Mouse (Mus musculus): ENCODE results near the gene Abca8a. TPM values are rescaled to one million over a fixed set of nuclear protein-coding genes. Genes with fewer than 3 reads are reported as not detected.

Abca8a gene
- 0.23 TPM for polyA plus RNA-seq (2021)

- H3K27me3 ChIP-seq = no peaks in the 10 kb centered on the region
- ChIA-PET POLR2A (no interaction called here), CTCF (no interaction called here)
- no peak for TF ChIP-seq CTCF (IDR thresholded peaks at IDR 0.05)
- in situ Hi-C loops (cut with MboI; ENCODE audit: low pct_unique_long_range_greater_than_20kb) = no loop called here
- ATAC-seq = no peak
- no peak for DNase-seq (ENCODE audit: low read depth, low spot score)
Measured at GRCm38 (mm10) chr11:110095858-110096257, at the start of gene Abca8a. Gene Abca8a (minus strand): TSS chr11:110095978.

GRCm38 (mm10) chr11:110145421-110145820, 49.6 kb upstream of the Abca8a start:
- in situ Hi-C loops (cut with MboI; ENCODE audit: low pct_unique_long_range_greater_than_20kb) = no loop called here
- no peak for TF ChIP-seq CTCF (IDR thresholded peaks at IDR 0.05)
- ChIA-PET CTCF (no interaction called here), POLR2A (no interaction called here)
- ATAC-seq (no peak), DNase-seq (ENCODE audit: low read depth, low spot score) (no peak)
- H3K27me3 ChIP-seq = peaks cover 4% of the 10 kb centered on the region

DNA sequence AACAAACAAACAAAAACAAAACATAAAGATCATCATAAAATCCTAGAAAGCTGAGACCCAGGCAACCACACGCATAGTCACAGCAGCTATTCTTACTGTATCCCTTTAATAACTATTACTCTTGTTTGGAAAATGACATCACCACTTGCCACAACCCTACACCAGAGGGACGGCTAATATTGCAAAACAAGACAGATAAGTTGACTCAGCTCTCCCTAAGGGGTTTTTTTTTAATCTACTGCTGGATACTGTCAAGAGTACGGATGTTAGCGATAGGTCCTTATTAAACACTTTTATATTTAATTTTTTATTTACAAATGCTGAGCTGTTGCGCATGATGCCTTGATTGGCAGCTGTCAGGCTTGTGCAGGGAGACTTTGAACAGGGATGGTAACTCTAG, 35.0 kb upstream of the Abca8a start:
- ChIA-PET CTCF (no interaction called here), POLR2A (no interaction called here)
- no peaks in the 10 kb centered on the region for H3K27me3 ChIP-seq
- DNase-seq (ENCODE audit: low read depth, low spot score) = no peak
- ATAC-seq = peak; percentile 69
- in situ Hi-C loops (cut with MboI; ENCODE audit: low pct_unique_long_range_greater_than_20kb) = no loop called here
- no peak for TF ChIP-seq CTCF (IDR thresholded peaks at IDR 0.05)

- peak; percentile 43 for TF ChIP-seq CTCF (IDR thresholded peaks at IDR 0.05)
- in situ Hi-C loops (cut with MboI; ENCODE audit: low pct_unique_long_range_greater_than_20kb) = no loop called here
- ChIA-PET POLR2A (no interaction called here), CTCF (interaction anchor here (1.1 to 1.7 kb wide), 2 partner anchors 9 to 238 kb away, joined by 3 to 4 read pairs; no protein-coding TSS in a partner anchor)
- ATAC-seq (no peak), DNase-seq (ENCODE audit: low read depth, low spot score) (no peak)
- H3K27me3 ChIP-seq = no peaks in the 10 kb centered on the region
Measured at GRCm38 (mm10) chr11:110111137-110111536, 15.4 kb upstream of the Abca8a start.

GRCm38 (mm10) chr11:110101437-110101836, 5.7 kb upstream of the Abca8a start:
- DNase-seq (ENCODE audit: low read depth, low spot score) = no peak
- in situ Hi-C loops (cut with MboI; ENCODE audit: low pct_unique_long_range_greater_than_20kb) = loop anchor here (10.0 kb wide), 1 partner anchor 227 kb away; no protein-coding TSS in a partner anchor
- no peak for TF ChIP-seq CTCF (IDR thresholded peaks at IDR 0.05)
- POLR2A ChIA-PET = no interaction called here
- CTCF ChIA-PET = interaction anchor here (1.1 to 1.3 kb wide), 2 partner anchors 10 to 23 kb away, joined by 3 to 4 read pairs; no protein-coding TSS in a partner anchor
- peaks cover 3% of the 10 kb centered on the region for H3K27me3 ChIP-seq
- no peak for ATAC-seq

DNA sequence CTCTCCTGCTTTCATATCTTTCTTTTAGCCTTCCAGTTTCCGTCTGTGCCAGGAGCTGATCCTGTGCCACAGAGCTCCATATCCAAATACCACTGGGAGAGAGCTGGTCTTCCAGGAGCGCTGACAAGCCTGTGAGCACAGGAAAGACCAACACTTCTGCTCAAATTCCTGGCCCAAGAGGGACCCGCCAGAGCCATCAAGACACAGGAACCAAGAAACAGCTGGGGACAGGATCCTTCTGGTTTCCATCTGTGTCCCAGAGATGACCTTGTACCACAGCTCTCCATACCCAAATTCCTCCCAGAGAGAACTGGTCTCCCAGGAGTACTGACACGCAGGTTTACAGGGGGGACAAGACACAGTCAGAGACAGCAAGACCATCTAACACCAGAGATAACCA, 3.1 kb upstream of the Abca8a start:
- DNase-seq (ENCODE audit: low read depth, low spot score) = no peak
- ATAC-seq = no peak
- peaks cover 3% of the 10 kb centered on the region for H3K27me3 ChIP-seq
- in situ Hi-C loops (cut with MboI; ENCODE audit: low pct_unique_long_range_greater_than_20kb) = no loop called here
- CTCF ChIA-PET = no interaction called here
- POLR2A ChIA-PET = no interaction called here
- no peak for TF ChIP-seq CTCF (IDR thresholded peaks at IDR 0.05)

- ATAC-seq (no peak), DNase-seq (ENCODE audit: low read depth, low spot score) (no peak)
- TF ChIP-seq CTCF (IDR thresholded peaks at IDR 0.05) = no peak
- in situ Hi-C loops (cut with MboI; ENCODE audit: low pct_unique_long_range_greater_than_20kb) = no loop called here
- CTCF ChIA-PET = no interaction called here
- POLR2A ChIA-PET = interaction anchor here (0.7 kb wide), 2 partner anchors 208 to 269 kb away, joined by 5 to 8 read pairs; no protein-coding TSS in a partner anchor
- H3K27me3 ChIP-seq = peaks cover 3% of the 10 kb centered on the region
Measured at GRCm38 (mm10) chr11:110097465-110097864, 1.7 kb upstream of the Abca8a start.

- ChIA-PET POLR2A (no interaction called here), CTCF (no interaction called here)
- ATAC-seq (peak; percentile 51), DNase-seq (ENCODE audit: low read depth, low spot score) (no peak)
- no peaks in the 10 kb centered on the region for H3K27me3 ChIP-seq
- no peak for TF ChIP-seq CTCF (IDR thresholded peaks at IDR 0.05)
- in situ Hi-C loops (cut with MboI; ENCODE audit: low pct_unique_long_range_greater_than_20kb) = no loop called here
Measured at GRCm38 (mm10) chr11:110094846-110095380, 865 bp downstream of the Abca8a start.

DNA sequence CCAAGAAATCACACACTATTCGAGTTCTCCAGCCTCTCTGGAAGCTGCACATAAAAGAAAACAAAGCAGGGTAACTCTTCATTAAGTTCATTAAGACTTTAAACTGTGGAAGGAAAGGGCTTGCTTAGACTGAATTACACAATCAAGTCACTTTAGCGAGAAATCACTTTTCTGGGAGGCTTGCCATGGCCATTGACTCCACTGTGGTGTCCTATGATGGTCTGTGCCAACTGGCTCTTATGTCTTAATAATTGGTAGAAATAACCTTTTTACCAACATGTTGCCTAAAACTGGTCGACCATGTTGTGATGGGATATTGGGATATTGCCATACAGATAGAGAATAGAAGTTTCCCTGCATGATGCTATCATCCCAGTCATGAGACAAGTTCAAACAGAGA, 1.5 kb downstream of the Abca8a start:
- in situ Hi-C loops (cut with MboI; ENCODE audit: low pct_unique_long_range_greater_than_20kb) = no loop called here
- no peak for ATAC-seq
- CTCF ChIA-PET = interaction anchor here (0.5 to 0.9 kb wide), 2 partner anchors 57 to 98 kb away, joined by 3 read pairs; partner anchors contain the start of gene Abca8b
- POLR2A ChIA-PET = no interaction called here
- H3K27me3 ChIP-seq = no peaks in the 10 kb centered on the region
- no peak for DNase-seq (ENCODE audit: low read depth, low spot score)
- TF ChIP-seq CTCF (IDR thresholded peaks at IDR 0.05) = no peak

DNA sequence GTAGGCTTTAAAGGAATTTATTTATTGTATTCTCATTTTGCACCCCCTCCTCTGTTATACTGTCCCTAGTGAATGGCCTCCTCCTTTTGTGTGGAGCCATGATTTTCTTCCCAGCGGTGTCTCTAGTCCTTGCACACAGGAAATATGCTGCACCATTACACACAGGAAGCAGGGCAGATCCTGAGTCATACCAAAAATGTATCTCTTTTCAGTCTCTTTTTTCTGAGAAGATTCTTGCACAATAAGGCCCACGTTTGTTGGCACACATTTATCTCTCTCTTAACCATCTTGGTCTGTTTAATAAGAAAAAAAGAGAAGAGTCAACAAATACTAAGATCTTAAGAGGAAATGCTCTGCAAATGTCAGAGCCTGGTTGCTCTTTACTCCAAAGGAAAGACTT, 4.5 kb downstream of the Abca8a start:
- no peaks in the 10 kb centered on the region for H3K27me3 ChIP-seq

DNA sequence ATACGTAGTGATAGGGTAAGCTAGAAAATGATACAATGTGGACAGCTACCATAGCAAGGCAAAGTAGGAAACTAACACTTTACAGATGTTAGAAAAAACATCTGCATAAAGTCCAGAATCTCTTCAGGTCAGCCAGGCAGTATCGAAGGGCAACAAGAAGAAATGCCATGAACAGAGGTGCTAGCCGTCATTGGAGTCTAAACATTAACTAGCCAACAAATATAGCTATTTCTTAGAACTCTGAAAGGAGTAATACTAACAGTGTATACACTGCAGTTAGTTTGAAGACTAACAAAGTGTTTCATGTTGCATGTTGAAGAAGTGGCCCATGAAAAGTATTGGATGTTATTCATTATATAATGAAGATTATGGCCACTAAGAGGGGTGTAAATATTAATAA, 23.6 kb downstream of the Abca8a start:
- DNase-seq (ENCODE audit: low read depth, low spot score) = no peak
- H3K27me3 ChIP-seq = no peaks in the 10 kb centered on the region
- ChIA-PET CTCF (interaction anchor here (1.2 kb wide), 1 partner anchor 17 kb away, joined by 3 read pairs; no protein-coding TSS in a partner anchor), POLR2A (interaction anchor here (0.6 kb wide), 1 partner anchor 21 kb away, joined by 3 read pairs; no protein-coding TSS in a partner anchor)
- in situ Hi-C loops (cut with MboI; ENCODE audit: low pct_unique_long_range_greater_than_20kb) = no loop called here
- no peak for ATAC-seq
- TF ChIP-seq CTCF (IDR thresholded peaks at IDR 0.05) = no peak

More for the DNA sequence above, 4.5 kb downstream of the Abca8a start:
- no peak for TF ChIP-seq CTCF (IDR thresholded peaks at IDR 0.05)
- DNase-seq (ENCODE audit: low read depth, low spot score) = no peak
- ChIA-PET CTCF (no interaction called here), POLR2A (no interaction called here)
- ATAC-seq = no peak
- in situ Hi-C loops (cut with MboI; ENCODE audit: low pct_unique_long_range_greater_than_20kb) = no loop called here

- no peak for TF ChIP-seq CTCF (IDR thresholded peaks at IDR 0.05)
- no peaks in the 10 kb centered on the region for H3K27me3 ChIP-seq
- ChIA-PET CTCF (no interaction called here), POLR2A (no interaction called here)
- in situ Hi-C loops (cut with MboI; ENCODE audit: low pct_unique_long_range_greater_than_20kb) = no loop called here
- no peak for ATAC-seq
- no peak for DNase-seq (ENCODE audit: low read depth, low spot score)
Measured at GRCm38 (mm10) chr11:110061032-110061431, 34.7 kb downstream of the Abca8a start.
